15 mouse cellular contexts compared by ENCODE assay signal in the genomic region with DNA sequence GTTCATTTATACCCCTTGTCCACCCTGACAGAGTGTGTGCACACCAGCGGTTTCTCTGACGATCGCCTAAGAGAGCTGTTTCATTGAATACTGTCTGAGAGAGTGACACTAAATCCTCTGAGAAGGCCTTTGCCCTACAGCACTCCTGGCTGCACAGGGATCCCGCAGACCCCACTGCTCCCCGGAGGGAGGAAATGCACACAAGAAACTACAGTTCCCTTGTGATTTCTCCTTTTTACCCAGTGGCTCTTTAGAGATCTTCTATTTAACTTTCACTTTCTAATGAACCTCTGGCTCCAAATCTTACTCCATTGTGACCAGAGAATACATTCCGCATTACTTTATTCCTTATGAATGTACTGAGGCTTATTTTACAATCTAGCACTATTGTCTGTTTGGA. TPM values are rescaled to one million over a fixed set of nuclear protein-coding genes. Genes with fewer than 3 reads are reported as not detected.
DNase-seq lines count a peak whose midpoint lies in the region; ATAC-seq and TF ChIP-seq lines count a peak whose summit lies in the region.
"Had no signal": no experiment of that assay in that cellular context is flagged by ENCODE, and none has a peak within 500 bp of the region (broad histone marks: within the 10 kb centered on the region; RNA-seq: fewer than 3 reads in every experiment).

No protein-coding gene starts in this region.

- no peaks in the 10 kb centered on the region for H3K4me1 ChIP-seq in kidney, postnatal 0 days (replicated peaks; ENCODE audit: insufficient read depth, low read length)
- H3K4me1 ChIP-seq in brown adipose tissue, adult 24 weeks (ENCODE audit: control insufficient read depth, insufficient read depth, insufficient read length, low read length): peaks cover 5% of the 10 kb centered on the region; the same call in 1 of the 2 replicates
- H3K4me1 ChIP-seq: forebrain, embryonic 15.5 days; hindbrain, embryonic 10.5 days; lung, embryonic 15.5 days had no signal

- no peaks in the 10 kb centered on the region for H3K36me3 ChIP-seq in kidney, postnatal 0 days (ENCODE audit: insufficient read depth, low read length)
- H3K36me3 ChIP-seq: forebrain, embryonic 15.5 days; hindbrain, embryonic 10.5 days; liver, embryonic 12.5 days; lung, embryonic 15.5 days had no signal

- no peak overlapping the region for H3K4me3 ChIP-seq in kidney, postnatal 0 days (replicated peaks; ENCODE audit: low read depth, low read length)
- H3K4me3 ChIP-seq in brown adipose tissue, adult 24 weeks (ENCODE audit: insufficient read depth, low read depth, low read length): peak overlapping the region; percentile 36; the same call in 1 of the 2 replicates
- H3K4me3 ChIP-seq: forebrain, embryonic 15.5 days; hindbrain, embryonic 10.5 days; liver, embryonic 12.5 days; lung, embryonic 15.5 days had no signal

- DNase-seq in kidney, postnatal 0 days (ENCODE audit: low spot score): peak; percentile 20
- DNase-seq in kidney, postnatal 10 days: no peak
- no peak for DNase-seq in lung, postnatal 10 days
- no peak for DNase-seq in right cerebral cortex, postnatal 4 days
- DNase-seq: adrenal gland, adult 8-10 months; cerebellum, adult 9-10 months; layer of hippocampus, adult 9-11 months; thymus, postnatal 36 days had no signal

- H3K9me3 ChIP-seq in kidney, postnatal 0 days (replicated peaks; ENCODE audit: low read length): no peaks in the 10 kb centered on the region
- H3K9me3 ChIP-seq: forebrain, embryonic 15.5 days; hindbrain, embryonic 10.5 days; liver, embryonic 12.5 days; lung, embryonic 15.5 days had no signal

- WGBS in kidney, postnatal 0 days: 36% methylated on average over 6 of the region's 6 CpGs

- TF ChIP-seq CTCF in kidney, postnatal 0 days (IDR thresholded peaks at IDR 0.05; ENCODE audit: low read depth): no peak

- H3K4me2 ChIP-seq in kidney, postnatal 0 days (ENCODE audit: low read length): peak overlapping the region; percentile 25
- H3K4me2 ChIP-seq: forebrain, embryonic 15.5 days; liver, embryonic 12.5 days; lung, embryonic 15.5 days had no signal

- H3K27me3 ChIP-seq in kidney, postnatal 0 days (ENCODE audit: insufficient read depth, low read length): no peaks in the 10 kb centered on the region
- H3K27me3 ChIP-seq: forebrain, embryonic 15.5 days; liver, embryonic 12.5 days; lung, embryonic 15.5 days had no signal

- ATAC-seq in kidney, postnatal 0 days (replicated peaks; ENCODE audit: low FRiP score, low read depth): no peak
- ATAC-seq in erythroid progenitor cell, adult 5-6 weeks (replicated peaks; ENCODE audit: low FRiP score, poor library complexity, severe bottlenecking): 0 out of 2 replicates have a peak, but pooled peaks have one; percentile 18
- 0 out of 2 replicates have a peak, but pooled peaks have one; percentile 16 for ATAC-seq in neutrophil, adult 5-6 weeks (ENCODE audit: extremely low read depth, insufficient number of reproducible peaks, low FRiP score, poor library complexity, severe bottlenecking)
- ATAC-seq: forebrain, embryonic 15.5 days; liver, embryonic 12.5 days had no signal

- 0 out of 2 replicates have a peak overlapping the region, but pooled peaks have one; percentile 31 for H3K27ac ChIP-seq in kidney, postnatal 0 days
- no peak overlapping the region for H3K27ac ChIP-seq in brown adipose tissue, adult 24 weeks (replicated peaks; ENCODE audit: low read depth, low read length)
- H3K27ac ChIP-seq: forebrain, embryonic 15.5 days; hindbrain, embryonic 10.5 days; liver, embryonic 12.5 days; lung, embryonic 15.5 days had no signal

- no peak overlapping the region for H3K9ac ChIP-seq in kidney, postnatal 0 days (ENCODE audit: low read depth, low read length)
- H3K9ac ChIP-seq: forebrain, embryonic 15.5 days; liver, embryonic 12.5 days; lung, embryonic 15.5 days had no signal

RNA-seq across cellular contexts. Expression of gene Gramd1c, which starts 36.9 kb away (rescaled TPM):
- polyA plus RNA-seq in kidney, postnatal 0 days (2015; fragmentation: Nextera tagmentation; extraction: Ambion mirVana): 5.7 and 6.1 TPM in 2 replicates
- polyA plus RNA-seq in brown adipose tissue, adult 24 weeks (2012; ENCODE audit: insufficient read depth, insufficient read length, missing spikeins): 5.2 and 5.4 TPM in 2 replicates
- 0.84 and 2.5 TPM in 2 replicates for total RNA-seq in erythroid progenitor cell, adult 5-6 weeks (2015; ENCODE audit: low replicate concordance)
- total RNA-seq in erythroid progenitor cell, adult 5-6 weeks (2017; ENCODE audit: low replicate concordance): 1.2 and 2.1 TPM in 2 replicates
- total RNA-seq in neutrophil, adult 5-6 weeks (2017): 3.1 and 4.5 TPM in 2 replicates

RNA-seq across cellular contexts. Expression of gene Zdhhc23, which starts 46.6 kb away (rescaled TPM):
- polyA plus RNA-seq in kidney, postnatal 0 days (2015; fragmentation: Nextera tagmentation; extraction: Ambion mirVana): 2.0 and 2.3 TPM in 2 replicates
- polyA plus RNA-seq in brown adipose tissue, adult 24 weeks (2012; ENCODE audit: insufficient read depth, insufficient read length, missing spikeins): 0.40 and 0.46 TPM in 2 replicates
- total RNA-seq in erythroid progenitor cell, adult 5-6 weeks (2015; ENCODE audit: low replicate concordance): 1.7 and 2.2 TPM in 2 replicates
- 0.51 TPM in 1 of 2 replicates, not detected in the other for total RNA-seq in erythroid progenitor cell, adult 5-6 weeks (2017; ENCODE audit: low replicate concordance)
- total RNA-seq in neutrophil, adult 5-6 weeks (2017): 5.1 and 5.2 TPM in 2 replicates
